15 mouse cellular contexts compared by ENCODE assay signal in genomic region chr4:59175003-59175402, GRCm38 (mm10). TPM values are rescaled to one million over a fixed set of nuclear protein-coding genes. Genes with fewer than 3 reads are reported as not detected.
DNase-seq lines count a peak whose midpoint lies in the region; ATAC-seq and TF ChIP-seq lines count a peak whose summit lies in the region.
"Had no signal": no experiment of that assay in that cellular context is flagged by ENCODE, and none has a peak within 500 bp of the region (broad histone marks: within the 10 kb centered on the region; RNA-seq: fewer than 3 reads in every experiment).

No protein-coding gene starts in this region.

- no peak overlapping the region for H3K27ac ChIP-seq in embryonic facial prominence, embryonic 14.5 days (replicated peaks; ENCODE audit: low read depth, low read length)
- no peak overlapping the region for H3K27ac ChIP-seq in embryonic facial prominence, embryonic 10.5 days (replicated peaks)
- H3K27ac ChIP-seq in MEL (ENCODE audit: control insufficient read depth, low read depth, low read length), result no peak overlapping the region

- TF ChIP-seq CTCF in MEL (IDR thresholded peaks at IDR 0.05 in 2 of 3, conservative IDR thresholded peaks at IDR 0.05 in 1 of 3; ENCODE audit: control insufficient read depth in 1 of 3, insufficient read depth in 1 of 3, low read depth in 2 of 3, low read length in 3 of 3, poor library complexity in 1 of 3, severe bottlenecking in 1 of 3), result no peak

- no peak for TF ChIP-seq RAD21 in MEL (IDR thresholded peaks at IDR 0.05; ENCODE audit: low read depth, low read length)

- peak; percentile 61 for DNase-seq in embryonic facial prominence, embryonic 14.5 days (ENCODE audit: low spot score)
- no peak for DNase-seq in embryonic facial prominence, embryonic 10.5 days (ENCODE audit: low spot score)
- peak; percentile 70 for DNase-seq in MEL (ENCODE audit: low read depth, low spot score)
- peak; percentile 50 to 79 for DNase-seq in heart, adult 18-20 months
- DNase-seq in heart, postnatal 14 days, result peak; percentile 20 to 39
- no peak for DNase-seq in layer of hippocampus, adult 18-20 months (ENCODE audit: low spot score in 2 of 2)
- no peak for DNase-seq in cerebellum, adult 9-10 months
- DNase-seq: B cell, adult 2 months; cerebellum, adult 2 months; kidney, adult 18-20 months; left cerebral cortex, postnatal 4 days; right cerebral cortex, postnatal 4 days had no signal

- H3K27me3 ChIP-seq in embryonic facial prominence, embryonic 14.5 days (replicated peaks; ENCODE audit: control insufficient read depth, insufficient read depth, low read length), result no peaks in the 10 kb centered on the region
- no peaks in the 10 kb centered on the region for H3K27me3 ChIP-seq in embryonic facial prominence, embryonic 10.5 days (replicated peaks; ENCODE audit: low read depth, poor library complexity, severe bottlenecking)
- no peaks in the 10 kb centered on the region for H3K27me3 ChIP-seq in MEL (ENCODE audit: control insufficient read depth in 1 of 2, insufficient read depth in 2 of 2, low read length in 2 of 2)

- intact Hi-C loops in heart, postnatal 14 days (cut with DNase I), result no loop called here

- H3K36me3 ChIP-seq in embryonic facial prominence, embryonic 14.5 days (ENCODE audit: control insufficient read depth, insufficient read depth, low read length), result no peaks in the 10 kb centered on the region
- H3K36me3 ChIP-seq in embryonic facial prominence, embryonic 10.5 days (replicated peaks), result no peaks in the 10 kb centered on the region
- peaks cover 0 to 24% of the 10 kb centered on the region in 2 experiments; a peak in 2 of 4 replicates for H3K36me3 ChIP-seq in MEL (ENCODE audit: control insufficient read depth in 1 of 2, insufficient read depth in 2 of 2, low read length in 2 of 2)

- TF ChIP-seq POLR2A in MEL (IDR thresholded peaks at IDR 0.05; ENCODE audit: control insufficient read depth in 1 of 2, insufficient read depth in 1 of 2, low read depth in 1 of 2, low read length in 2 of 2, poor library complexity in 1 of 2), result no peak

- peak; percentile 31 to 50; a peak in 1 of 4 replicates for TF ChIP-seq EP300 in MEL (IDR thresholded peaks at IDR 0.05; ENCODE audit: low read depth in 1 of 2, low read length in 2 of 2)

- no peak overlapping the region for H3K4me2 ChIP-seq in embryonic facial prominence, embryonic 14.5 days (ENCODE audit: low read depth, low read length)

- H3K4me3 ChIP-seq in embryonic facial prominence, embryonic 14.5 days (ENCODE audit: low read depth, low read length), result no peak overlapping the region
- no peak overlapping the region for H3K4me3 ChIP-seq in embryonic facial prominence, embryonic 10.5 days
- H3K4me3 ChIP-seq in MEL (ENCODE audit: control insufficient read depth in 1 of 2, insufficient read depth in 1 of 2, low read depth in 2 of 2, low read length in 2 of 2), result peak overlapping the region in 1 of 2 experiments; percentile 19; a peak in 1 of 4 replicates

- H3K9ac ChIP-seq in embryonic facial prominence, embryonic 14.5 days (ENCODE audit: low read depth, low read length), result no peak overlapping the region
- H3K9ac ChIP-seq in MEL (ENCODE audit: control insufficient read depth, low read depth, low read length, poor library complexity, severe bottlenecking), result no peak overlapping the region

- ATAC-seq in embryonic facial prominence, embryonic 14.5 days (ENCODE audit: low read depth), result peak; percentile 53; the same call in 1 of the 2 replicates
- ATAC-seq in cerebellum, adult (ENCODE audit: insufficient number of reproducible peaks, low FRiP score, low TSS enrichment), result no peak
- ATAC-seq: midbrain, embryonic 16.5 days had no signal

- 57% methylated on average over 4 of the region's 4 CpGs for WGBS in embryonic facial prominence, embryonic 14.5 days
- WGBS in embryonic facial prominence, embryonic 10.5 days, result 69% methylated on average over 4 of the region's 4 CpGs

- H3K9me3 ChIP-seq in embryonic facial prominence, embryonic 14.5 days (ENCODE audit: control insufficient read depth, low read length), result no peaks in the 10 kb centered on the region
- H3K9me3 ChIP-seq in embryonic facial prominence, embryonic 10.5 days, result no peaks in the 10 kb centered on the region
- H3K9me3 ChIP-seq in MEL (replicated peaks; ENCODE audit: insufficient read depth, low read length), result no peaks in the 10 kb centered on the region

- H3K4me1 ChIP-seq in embryonic facial prominence, embryonic 14.5 days (ENCODE audit: control insufficient read depth, insufficient read depth, low read length), result no peaks in the 10 kb centered on the region
- peaks cover 4% of the 10 kb centered on the region; the same call in 1 of the 2 replicates for H3K4me1 ChIP-seq in embryonic facial prominence, embryonic 10.5 days
- H3K4me1 ChIP-seq in MEL (ENCODE audit: control insufficient read depth in 1 of 2, insufficient read depth in 2 of 2, low read length in 2 of 2), result peaks cover 20% of the 10 kb centered on the region in 2 experiments

- H3K79me2 ChIP-seq in MEL (ENCODE audit: control insufficient read depth, insufficient read depth, low read length, poor library complexity), result no peaks in the 10 kb centered on the region

TF ChIP-seq in MEL, 35 proteins besides CTCF, POLR2A, EP300 and RAD21:
- TF ChIP-seq TBP (IDR thresholded peaks at IDR 0.05; ENCODE audit: low read depth, low read length), result 0 out of 2 replicates have a peak, but pooled peaks have one; percentile 25
- peak; percentile 17; the same call in 1 of the 2 replicates for TF ChIP-seq TCF12 (IDR thresholded peaks at IDR 0.05; ENCODE audit: low read depth, low read length)
- TF ChIP-seq JUND (IDR thresholded peaks at IDR 0.05; ENCODE audit: low read depth, low read length), result no peak
- peak; percentile 44; the same call in 1 of the 2 replicates for TF ChIP-seq RCOR1 (IDR thresholded peaks at IDR 0.05; ENCODE audit: low read depth, low read length)
- peak; percentile 11; the same call in 1 of the 2 replicates for TF ChIP-seq MEF2A (IDR thresholded peaks at IDR 0.05; ENCODE audit: extremely low read depth, insufficient replicate concordance, low read depth, low read length, poor library complexity, severe bottlenecking)

RNA-seq across cellular contexts. Expression of gene Ugcg, which starts 14.1 kb away (rescaled TPM):
- 12.3 and 13.3 TPM in 2 replicates for polyA plus RNA-seq in embryonic facial prominence, embryonic 14.5 days (2014; fragmentation: Nextera tagmentation; extraction: Ambion mirVana)
- polyA plus RNA-seq in embryonic facial prominence, embryonic 10.5 days (2016; fragmentation: Nextera tagmentation; extraction: Ambion mirVana), result 9.1 and 9.9 TPM in 2 replicates
- 39.1 and 45.4 TPM in 2 replicates for total RNA-seq in MEL (2012; rRNA removed)
- 10 to 100 TPM in 1 of 2 experiments, not detected in 1; 30.8 TPM for polyA plus RNA-seq in MEL (2012; ENCODE audit: insufficient read depth in 1 of 2, insufficient read length in 2 of 2, low read depth in 1 of 2, low replicate concordance in 2 of 2, missing spikeins in 1 of 2)
- total RNA-seq in heart, adult 18-20 months (2021), result 10 to 100 TPM; 11.7 to 14.6 TPM
- 10 to 100 TPM; 18.3 to 18.6 TPM for total RNA-seq in heart, postnatal 14 days (2021)
- 10 to 100 TPM; 64.4 to 68.6 TPM for total RNA-seq in layer of hippocampus, adult 18-20 months (2021)

RNA-seq across cellular contexts. Expression of gene AI481877, which starts 36.2 kb away (rescaled TPM):
- polyA plus RNA-seq in embryonic facial prominence, embryonic 14.5 days (2014; fragmentation: Nextera tagmentation; extraction: Ambion mirVana), result not detected in 2 replicates
- polyA plus RNA-seq in embryonic facial prominence, embryonic 10.5 days (2016; fragmentation: Nextera tagmentation; extraction: Ambion mirVana), result 0.03 TPM in 1 of 2 replicates, not detected in the other
- not detected in 2 replicates for total RNA-seq in MEL (2012; rRNA removed)
- under 1 TPM in 1 of 2 experiments, not detected in 1; 0.01 TPM for polyA plus RNA-seq in MEL (2012; ENCODE audit: insufficient read depth in 1 of 2, insufficient read length in 2 of 2, low read depth in 1 of 2, low replicate concordance in 2 of 2, missing spikeins in 1 of 2)
- not detected for total RNA-seq in heart, adult 18-20 months (2021)
- not detected for total RNA-seq in heart, postnatal 14 days (2021)
- total RNA-seq in layer of hippocampus, adult 18-20 months (2021), result not detected
- total RNA-seq: left cerebral cortex, postnatal 4 days had no signal
- polyA plus RNA-seq: cerebellum, adult 2 months; lung, embryonic 16.5 days; midbrain, embryonic 16.5 days had no signal

Comparison
In these comparisons a context has a peak if more than half of its experiments do, and no peak if none do; other contexts are left out.
1. DNase-seq: peak in embryonic facial prominence, embryonic 14.5 days (single experiment), MEL (single experiment), heart, adult 18-20 months (2 of 2) and heart, postnatal 14 days (2 of 2); none in embryonic facial prominence, embryonic 10.5 days (single experiment), layer of hippocampus, adult 18-20 months (0 of 2) and cerebellum, adult 9-10 months (single experiment).